Mouse (Mus musculus): Measurements from ENCODE around the gene Gmppa. TPM values are rescaled to one million over a fixed set of nuclear protein-coding genes. Genes with fewer than 3 reads are reported as not detected.

The Gmppa gene
- 102 TPM for polyA plus RNA-seq (2015; fragmentation: Illumina TruSeq; extraction: RNeasy Lipid Tissue Mini Kit (QIAGEN cat#74804); ENCODE audit: insufficient read depth, low read depth, low replicate concordance)

DNA sequence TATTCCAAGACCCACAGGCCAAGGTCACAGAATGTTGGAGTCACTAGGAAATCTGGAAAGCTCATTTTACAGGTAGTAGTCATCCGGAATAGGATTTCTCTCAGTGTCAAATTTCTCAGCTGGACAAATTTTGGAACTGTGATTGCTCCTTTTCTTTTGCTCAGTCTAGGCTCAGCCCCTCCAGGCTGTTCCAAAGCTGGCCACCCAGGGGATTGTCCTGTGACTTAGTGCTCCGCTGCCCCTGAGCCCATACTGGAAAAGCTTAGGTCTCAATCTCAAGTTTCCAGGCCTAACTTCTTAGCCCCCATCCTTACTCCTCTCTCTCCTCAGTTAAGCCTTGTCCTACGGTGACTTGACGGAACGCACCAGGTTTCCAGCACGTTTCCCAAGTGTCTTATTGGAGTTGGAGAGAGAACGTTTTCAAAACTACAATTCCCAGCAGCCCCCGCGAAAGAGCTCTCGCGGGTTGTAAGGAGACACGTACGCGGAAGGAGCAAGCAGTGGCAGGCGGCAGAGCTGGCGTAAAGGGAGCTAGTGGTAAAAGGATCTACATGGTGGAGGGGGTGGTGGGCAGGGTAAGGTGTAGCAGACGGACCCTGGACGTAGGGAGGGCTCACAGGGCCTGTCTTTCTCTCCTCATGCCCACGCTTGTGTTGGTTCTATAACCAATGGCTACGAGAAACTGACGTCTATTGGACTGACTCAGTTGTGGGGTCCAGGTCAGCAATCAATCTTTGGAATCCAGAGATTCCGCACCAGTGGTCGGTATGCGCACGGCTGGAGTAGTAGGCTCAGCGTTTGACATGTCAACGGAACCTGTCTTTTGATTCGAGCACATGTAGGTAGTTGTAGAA, at the start of gene Gmppa:
Gene Gmppa (plus strand): TSS at position 456 of the 854 bp plus-strand sequence.

DNA sequence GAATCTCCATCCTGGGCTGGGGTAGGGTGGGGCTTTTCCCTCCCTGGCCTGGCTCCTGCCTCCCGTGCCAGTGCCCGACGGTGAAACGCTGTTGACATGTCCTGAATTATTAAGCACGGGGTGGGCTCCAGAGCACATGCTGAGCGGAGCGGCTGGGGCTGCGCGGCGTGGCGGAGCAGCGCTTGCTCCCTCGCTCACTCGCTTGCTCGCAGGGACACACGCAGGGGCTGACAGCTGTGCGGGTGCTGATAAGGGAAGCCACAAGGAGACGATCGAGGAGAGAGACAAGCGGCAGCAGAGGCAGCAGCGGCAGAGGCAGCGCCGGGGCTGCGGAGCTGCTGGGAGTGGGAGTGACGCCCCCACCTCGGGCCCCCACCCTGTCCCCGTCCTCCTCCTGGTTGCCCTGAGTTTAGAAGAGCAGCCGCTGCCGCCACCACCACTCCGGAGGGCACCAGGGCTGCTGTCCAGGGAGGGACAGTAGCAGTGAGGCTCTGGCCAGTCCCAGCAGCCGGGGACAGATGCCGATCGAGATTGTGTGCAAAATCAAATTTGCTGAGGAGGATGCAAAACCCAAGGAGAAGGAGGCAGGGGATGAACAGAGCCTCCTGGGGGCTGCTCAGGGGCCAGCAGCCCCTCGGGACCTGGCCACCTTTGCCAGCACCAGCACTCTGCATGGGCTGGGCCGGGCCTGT, 14.7 kb downstream of the Gmppa start, which contains the start of gene Asic4:
Gene Asic4 (plus strand): TSS at position 123 of the 692 bp plus-strand sequence.

DNA sequence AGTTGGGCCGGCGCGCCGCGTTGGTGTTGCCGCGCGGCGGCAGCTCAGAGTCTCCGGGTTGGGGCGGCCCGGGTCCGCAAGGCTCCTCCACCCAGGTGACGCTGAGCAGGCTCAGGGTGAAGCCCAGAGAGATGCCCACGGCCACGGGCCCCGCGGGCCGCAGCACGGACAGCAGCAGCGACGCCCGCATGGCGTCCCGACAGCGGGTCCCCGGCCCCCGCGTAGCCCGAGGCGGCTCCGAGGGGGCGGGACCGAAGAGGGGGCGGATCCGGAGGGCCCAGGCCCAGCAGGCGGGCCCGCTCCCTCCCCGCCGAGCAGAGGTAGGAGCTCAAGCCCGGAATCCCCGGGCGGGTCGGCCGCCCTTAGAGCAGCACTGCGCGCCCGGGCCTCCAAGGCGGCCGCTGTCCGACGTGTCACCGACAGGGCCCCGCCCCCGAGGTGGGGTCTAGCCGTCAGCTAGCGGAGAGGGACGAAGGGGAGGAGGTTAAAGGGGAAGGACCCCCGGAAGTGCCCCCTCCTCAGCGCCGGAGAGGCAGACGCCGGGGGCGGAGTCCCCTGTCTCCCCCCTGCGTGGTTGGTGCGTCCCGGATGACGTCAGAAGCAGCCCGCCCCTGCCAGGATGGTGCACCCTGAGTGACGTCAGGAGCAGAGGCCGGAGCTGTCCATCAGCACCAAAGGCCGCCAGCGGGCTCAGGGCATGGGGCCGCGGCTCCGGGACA, 43.3 kb downstream of the Gmppa start, which contains the start of the genes Chpf and Tmem198:
Gene Chpf (minus strand): TSS at position 392 of the 719 bp plus-strand sequence.
Gene Tmem198 (plus strand): TSS at position 617 of the 719 bp plus-strand sequence.

Other genes with a start within 250 kb of the Gmppa start
- gene Ankzf1, start 243.8 kb upstream of the Gmppa start, polyA plus RNA-seq (2015; fragmentation: Illumina TruSeq; extraction: RNeasy Lipid Tissue Mini Kit (QIAGEN cat#74804); ENCODE audit: insufficient read depth, low read depth, low replicate concordance), result 9.4 TPM
- 7.1 TPM for gene Atg9a, start 243.7 kb upstream of the Gmppa start, polyA plus RNA-seq (2015; fragmentation: Illumina TruSeq; extraction: RNeasy Lipid Tissue Mini Kit (QIAGEN cat#74804); ENCODE audit: insufficient read depth, low read depth, low replicate concordance)
- 4.2 TPM for gene Glb1l, start 225.1 kb upstream of the Gmppa start, polyA plus RNA-seq (2015; fragmentation: Illumina TruSeq; extraction: RNeasy Lipid Tissue Mini Kit (QIAGEN cat#74804); ENCODE audit: insufficient read depth, low read depth, low replicate concordance)
- 22.9 TPM for gene Stk16, start 225.1 kb upstream of the Gmppa start, polyA plus RNA-seq (2015; fragmentation: Illumina TruSeq; extraction: RNeasy Lipid Tissue Mini Kit (QIAGEN cat#74804); ENCODE audit: insufficient read depth, low read depth, low replicate concordance)
- gene Tuba4a, start 216.1 kb upstream of the Gmppa start, polyA plus RNA-seq (2015; fragmentation: Illumina TruSeq; extraction: RNeasy Lipid Tissue Mini Kit (QIAGEN cat#74804); ENCODE audit: insufficient read depth, low read depth, low replicate concordance), result 23.9 TPM
- not detected for gene A630095N17Rik, start 203.8 kb upstream of the Gmppa start, polyA plus RNA-seq (2015; fragmentation: Illumina TruSeq; extraction: RNeasy Lipid Tissue Mini Kit (QIAGEN cat#74804); ENCODE audit: insufficient read depth, low read depth, low replicate concordance)
- gene Dnajb2, start 199.5 kb upstream of the Gmppa start, polyA plus RNA-seq (2015; fragmentation: Illumina TruSeq; extraction: RNeasy Lipid Tissue Mini Kit (QIAGEN cat#74804); ENCODE audit: insufficient read depth, low read depth, low replicate concordance), result 13.9 TPM
- gene Ptprn, start 171.4 kb upstream of the Gmppa start, polyA plus RNA-seq (2015; fragmentation: Illumina TruSeq; extraction: RNeasy Lipid Tissue Mini Kit (QIAGEN cat#74804); ENCODE audit: insufficient read depth, low read depth, low replicate concordance), result 16.1 TPM
- gene Resp18, start 157.5 kb upstream of the Gmppa start, polyA plus RNA-seq (2015; fragmentation: Illumina TruSeq; extraction: RNeasy Lipid Tissue Mini Kit (QIAGEN cat#74804); ENCODE audit: insufficient read depth, low read depth, low replicate concordance), result 153 TPM
- gene Dnpep, start 117.9 kb upstream of the Gmppa start, polyA plus RNA-seq (2015; fragmentation: Illumina TruSeq; extraction: RNeasy Lipid Tissue Mini Kit (QIAGEN cat#74804); ENCODE audit: insufficient read depth, low read depth, low replicate concordance), result 22.2 TPM
- gene Des, start 75.6 kb upstream of the Gmppa start, polyA plus RNA-seq (2015; fragmentation: Illumina TruSeq; extraction: RNeasy Lipid Tissue Mini Kit (QIAGEN cat#74804); ENCODE audit: insufficient read depth, low read depth, low replicate concordance), result 10.5 TPM
- gene Speg, start 60.6 kb upstream of the Gmppa start, polyA plus RNA-seq (2015; fragmentation: Illumina TruSeq; extraction: RNeasy Lipid Tissue Mini Kit (QIAGEN cat#74804); ENCODE audit: insufficient read depth, low read depth, low replicate concordance), result 4.0 TPM
- not detected for gene Asic4, start 14.5 kb downstream of the Gmppa start, polyA plus RNA-seq (2015; fragmentation: Illumina TruSeq; extraction: RNeasy Lipid Tissue Mini Kit (QIAGEN cat#74804); ENCODE audit: insufficient read depth, low read depth, low replicate concordance)
- gene Chpf, start 43.4 kb downstream of the Gmppa start, polyA plus RNA-seq (2015; fragmentation: Illumina TruSeq; extraction: RNeasy Lipid Tissue Mini Kit (QIAGEN cat#74804); ENCODE audit: insufficient read depth, low read depth, low replicate concordance), result 8.8 TPM
- gene Tmem198, start 43.6 kb downstream of the Gmppa start, polyA plus RNA-seq (2015; fragmentation: Illumina TruSeq; extraction: RNeasy Lipid Tissue Mini Kit (QIAGEN cat#74804); ENCODE audit: insufficient read depth, low read depth, low replicate concordance), result 0.55 TPM
- 5.5 TPM for gene Obsl1, start 70.5 kb downstream of the Gmppa start, polyA plus RNA-seq (2015; fragmentation: Illumina TruSeq; extraction: RNeasy Lipid Tissue Mini Kit (QIAGEN cat#74804); ENCODE audit: insufficient read depth, low read depth, low replicate concordance)
- 6.6 TPM for gene Inha, start 71.1 kb downstream of the Gmppa start, polyA plus RNA-seq (2015; fragmentation: Illumina TruSeq; extraction: RNeasy Lipid Tissue Mini Kit (QIAGEN cat#74804); ENCODE audit: insufficient read depth, low read depth, low replicate concordance)
- 4.8 TPM for gene Stk11ip, start 85.6 kb downstream of the Gmppa start, polyA plus RNA-seq (2015; fragmentation: Illumina TruSeq; extraction: RNeasy Lipid Tissue Mini Kit (QIAGEN cat#74804); ENCODE audit: insufficient read depth, low read depth, low replicate concordance)
- 6.9 TPM for gene Slc4a3, start 110.3 kb downstream of the Gmppa start, polyA plus RNA-seq (2015; fragmentation: Illumina TruSeq; extraction: RNeasy Lipid Tissue Mini Kit (QIAGEN cat#74804); ENCODE audit: insufficient read depth, low read depth, low replicate concordance)